Mouse (Mus musculus) neural tube, embryonic 13.5 days (tissue): ENCODE data around the gene Tex261. TPM values are rescaled to one million over a fixed set of nuclear protein-coding genes. Genes with fewer than 3 reads are reported as not detected.

Source experiments
- ATAC-seq: fragments of 200-750 bp; cut with Nextera tagmentation; 2 replicates; pipeline ENCODE4 v1.8.0; 2017; ENCODE audit warnings: low read depth, mild to moderate bottlenecking, moderate TSS enrichment, moderate library complexity
- H3K27ac ChIP-seq: fragments of 300-500 bp; sonication (generic); replicated peaks from 2 replicates; pipeline ENCODE4 v1.5.1; 2015; ENCODE audit warnings: moderate library complexity, mild to moderate bottlenecking, inconsistent platforms
- H3K27me3 ChIP-seq: fragments of 300-500 bp; sonication (generic); 2 replicates; pipeline ENCODE4 v1.6.1; 2015; ENCODE audit warnings: mild to moderate bottlenecking, inconsistent platforms
- H3K36me3 ChIP-seq: fragments of 300-500 bp; sonication (generic); 2 replicates; pipeline ENCODE4 v1.6.1; 2015; ENCODE audit warnings: mild to moderate bottlenecking, inconsistent platforms
- H3K4me1 ChIP-seq: fragments of 300-500 bp; sonication (generic); replicated peaks from 2 replicates; pipeline ENCODE4 v1.6.1; 2015; ENCODE audit warnings: inconsistent platforms
- H3K4me2 ChIP-seq: fragments of 300-500 bp; sonication (generic); 2 replicates; pipeline ENCODE4 v1.6.1; 2015; ENCODE audit warnings: inconsistent platforms, mild to moderate bottlenecking, moderate library complexity
- H3K4me3 ChIP-seq: fragments of 300-500 bp; sonication (generic); 2 replicates; pipeline ENCODE4 v1.5.1; 2015; ENCODE audit warnings: mild to moderate bottlenecking, inconsistent platforms
- H3K9ac ChIP-seq: fragments of 300-500 bp; sonication (generic); 2 replicates; pipeline ENCODE4 v1.6.1; 2015; ENCODE audit warnings: moderate library complexity, mild to moderate bottlenecking, inconsistent platforms
- H3K9me3 ChIP-seq: fragments of 300-500 bp; sonication (generic); 2 replicates; pipeline ENCODE4 v1.6.1; 2016; ENCODE audit warnings: inconsistent platforms
- WGBS: fragments of 180-500 bp; shearing (Covaris S2); methylation state at CpG from one replicate; pipeline ENCODE4 v1.1.7; 2015; 5-methylcytosine and 5-hydroxymethylcytosine counted together
- polyA plus RNA-seq: library from polyadenylated mRNA; unstranded; fragments of >200 nt; fragmentation: Nextera tagmentation; extraction: Ambion mirVana; gene quantifications from 2 replicates; pipeline ENCODE4 v1.2.1, GENCODE M21; 2015

Tex261 gene
- polyA plus RNA-seq, 1 experiment from 2014 or later = 66.7 TPM

DNA sequence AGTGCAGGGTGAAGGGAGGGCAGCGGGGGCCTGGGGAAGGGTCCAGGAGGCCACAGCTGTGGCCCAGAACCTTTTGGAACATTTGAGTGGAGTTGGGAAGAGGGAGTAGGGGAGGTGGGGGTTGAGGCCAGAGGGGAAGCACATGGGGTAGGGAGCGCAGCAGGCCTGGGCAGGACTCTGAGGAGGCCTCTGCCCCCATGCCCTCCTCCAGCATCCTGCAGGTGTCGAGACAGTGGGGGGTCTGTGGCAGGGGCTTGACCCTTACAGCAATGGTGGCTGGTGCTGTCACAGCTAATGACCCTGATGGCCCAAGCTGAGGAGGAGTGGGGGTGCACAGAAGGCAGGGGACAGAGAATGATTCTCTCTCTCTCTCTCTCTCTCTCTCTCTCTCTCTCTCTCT is 26.3 kb downstream of the Tex261 start:
- no peak for ATAC-seq
- no peak overlapping the region for H3K9ac ChIP-seq
- no peaks in the 10 kb centered on the region for H3K9me3 ChIP-seq
- no peaks in the 10 kb centered on the region for H3K36me3 ChIP-seq
- peaks cover 35% of the 10 kb centered on the region for H3K27me3 ChIP-seq
- no peak overlapping the region for H3K27ac ChIP-seq
- no peak overlapping the region for H3K4me3 ChIP-seq
- WGBS = 58% methylated on average over 3 of the region's 3 CpGs
- H3K4me2 ChIP-seq = no peak overlapping the region
- no peaks in the 10 kb centered on the region for H3K4me1 ChIP-seq

DNA sequence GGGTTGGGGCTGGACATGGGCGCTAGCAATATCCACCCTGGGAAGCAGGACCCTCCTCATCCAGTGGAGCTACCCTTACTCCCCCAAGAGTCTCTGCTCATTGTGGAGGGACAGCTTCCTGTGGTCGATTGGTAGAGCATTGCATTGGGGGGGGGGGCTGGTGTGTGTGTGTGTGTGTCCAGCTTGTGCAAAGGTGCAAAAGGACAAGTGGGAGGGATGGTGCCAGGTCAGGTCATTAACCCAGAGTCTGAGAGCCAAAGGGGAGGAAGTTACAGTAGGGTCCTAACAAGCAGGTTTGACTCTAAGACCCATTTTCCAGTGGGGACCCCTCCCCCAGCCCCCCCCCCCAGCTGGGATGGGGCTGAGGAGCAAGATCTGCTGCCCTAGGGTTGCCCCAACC is 30.1 kb downstream of the Tex261 start:
- no peak overlapping the region for H3K27ac ChIP-seq
- WGBS = 48% methylated on average over 2 of the region's 2 CpGs
- 0 out of 2 replicates have a peak, but pooled peaks cover 5% of the 10 kb centered on the region for H3K9me3 ChIP-seq
- H3K27me3 ChIP-seq = peaks cover 12% of the 10 kb centered on the region; the same call in 1 of the 2 replicates
- H3K9ac ChIP-seq = no peak overlapping the region
- no peak for ATAC-seq
- H3K4me3 ChIP-seq = no peak overlapping the region
- no peaks in the 10 kb centered on the region for H3K36me3 ChIP-seq
- H3K4me1 ChIP-seq = no peaks in the 10 kb centered on the region
- no peak overlapping the region for H3K4me2 ChIP-seq

GRCm38 (mm10) chr6:83744557-83744956 is 31.1 kb downstream of the Tex261 start:
- no peak for ATAC-seq
- H3K36me3 ChIP-seq = no peaks in the 10 kb centered on the region
- H3K27ac ChIP-seq = no peak overlapping the region
- 0 out of 2 replicates have a peak, but pooled peaks cover 5% of the 10 kb centered on the region for H3K9me3 ChIP-seq
- peaks cover 11% of the 10 kb centered on the region; the same call in 1 of the 2 replicates for H3K27me3 ChIP-seq
- WGBS = 69% methylated on average over 5 of the region's 5 CpGs
- H3K4me1 ChIP-seq = no peaks in the 10 kb centered on the region
- H3K9ac ChIP-seq = no peak overlapping the region
- H3K4me3 ChIP-seq = no peak overlapping the region
- H3K4me2 ChIP-seq = no peak overlapping the region

GRCm38 (mm10) chr6:83744126-83744525 is 31.5 kb downstream of the Tex261 start:
- Histone ChIP-seq H3K27ac (no peak overlapping the region), H3K27me3 (peaks cover 11% of the 10 kb centered on the region; the same call in 1 of the 2 replicates), H3K36me3 (no peaks in the 10 kb centered on the region)

GRCm38 (mm10) chr6:83743212-83743611 is 32.4 kb downstream of the Tex261 start:
- H3K9me3 ChIP-seq = 0 out of 2 replicates have a peak, but pooled peaks cover 5% of the 10 kb centered on the region
- H3K4me2 ChIP-seq = no peak overlapping the region
- H3K4me1 ChIP-seq = no peaks in the 10 kb centered on the region
- H3K27ac ChIP-seq = no peak overlapping the region
- H3K27me3 ChIP-seq = peaks cover 11% of the 10 kb centered on the region; the same call in 1 of the 2 replicates
- no peak overlapping the region for H3K9ac ChIP-seq
- 65% methylated on average over 5 of the region's 5 CpGs for WGBS
- no peak overlapping the region for H3K4me3 ChIP-seq
- H3K36me3 ChIP-seq = no peaks in the 10 kb centered on the region
- ATAC-seq = no peak

More at GRCm38 (mm10) chr6:83744126-83744525, 31.5 kb downstream of the Tex261 start:
- WGBS = 72% methylated on average over 5 of the region's 5 CpGs
- Histone ChIP-seq H3K9ac (no peak overlapping the region), H3K4me2 (no peak overlapping the region), H3K4me1 (no peaks in the 10 kb centered on the region), H3K9me3 (0 out of 2 replicates have a peak, but pooled peaks cover 5% of the 10 kb centered on the region), H3K4me3 (no peak overlapping the region)
- ATAC-seq = no peak

GRCm38 (mm10) chr6:83742761-83743160 is 32.9 kb downstream of the Tex261 start, which contains the start of gene Atp6v1b1:
Gene Atp6v1b1 (plus strand): TSS chr6:83742990.
- ATAC-seq = no peak
- H3K4me2 ChIP-seq = no peak within 1 kb of the TSS
- no peak within 1 kb of the TSS for H3K4me3 ChIP-seq
- no peak within 1 kb of the TSS for H3K27ac ChIP-seq
- 63% methylated on average over 5 of the region's 5 CpGs for WGBS
- H3K27me3 ChIP-seq = peaks cover 11% of the 10 kb centered on the region; the same call in 1 of the 2 replicates
- H3K36me3 ChIP-seq = no peaks in the 10 kb centered on the region
- H3K9me3 ChIP-seq = 0 out of 2 replicates have a peak, but pooled peaks cover 5% of the 10 kb centered on the region
- no peaks in the 10 kb centered on the region for H3K4me1 ChIP-seq
- H3K9ac ChIP-seq = no peak within 1 kb of the TSS

DNA sequence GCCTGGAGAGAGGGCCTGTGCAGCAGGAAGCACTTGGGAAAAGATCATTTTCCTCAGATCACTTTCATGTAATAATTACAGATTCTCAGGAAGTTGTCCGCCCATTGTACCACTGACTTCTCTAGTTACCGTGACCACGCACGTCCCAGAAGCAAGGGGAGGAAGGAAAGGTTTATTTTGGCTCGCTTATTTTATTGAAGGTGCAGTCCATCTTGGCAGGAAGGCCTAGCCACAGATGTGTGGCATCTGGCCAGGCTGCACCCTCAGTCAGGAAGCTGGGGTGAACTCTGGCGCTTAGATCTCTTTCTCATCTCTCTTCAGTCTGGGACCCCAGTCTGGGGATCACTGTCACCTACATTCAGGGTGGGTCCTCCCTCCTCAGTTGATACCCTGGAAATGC is 37.0 kb downstream of the Tex261 start:
- Histone ChIP-seq H3K9me3 (peaks cover 14% of the 10 kb centered on the region; the same call in 1 of the 2 replicates), H3K36me3 (no peaks in the 10 kb centered on the region), H3K4me3 (no peak overlapping the region), H3K27ac (no peak overlapping the region), H3K27me3 (peaks cover 18% of the 10 kb centered on the region), H3K4me1 (no peaks in the 10 kb centered on the region), H3K9ac (no peak overlapping the region), H3K4me2 (no peak overlapping the region)
- whole genome bisulfite sequencing = 77% methylated on average over 6 of the region's 6 CpGs
- ATAC-seq = no peak

DNA sequence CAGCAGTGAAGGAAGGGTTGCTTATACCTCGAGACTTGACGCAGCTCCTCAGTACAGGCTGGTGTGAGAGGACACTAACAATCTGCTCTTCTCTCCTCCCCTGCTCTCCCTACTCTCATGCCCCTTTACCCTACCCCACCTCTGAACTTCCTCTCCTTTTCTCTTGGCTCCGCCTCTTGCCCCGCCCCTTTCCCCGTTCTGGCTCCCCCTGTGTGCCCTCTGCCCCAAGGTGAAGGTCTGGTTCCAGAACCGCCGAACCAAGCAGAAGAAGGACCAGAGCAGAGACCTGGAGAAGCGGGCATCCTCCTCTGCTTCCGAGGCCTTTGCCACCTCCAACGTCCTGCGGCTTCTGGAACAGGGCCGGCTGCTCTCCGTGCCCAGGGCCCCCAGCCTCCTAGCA is 38.3 kb downstream of the Tex261 start:
- ATAC-seq = no peak
- H3K36me3 ChIP-seq = no peaks in the 10 kb centered on the region
- H3K4me1 ChIP-seq = no peaks in the 10 kb centered on the region
- no peak overlapping the region for H3K27ac ChIP-seq
- WGBS = 33% methylated on average over 13 of the region's 13 CpGs
- no peak overlapping the region for H3K4me3 ChIP-seq
- H3K9me3 ChIP-seq = peaks cover 14% of the 10 kb centered on the region; the same call in 1 of the 2 replicates
- peaks cover 21% of the 10 kb centered on the region for H3K27me3 ChIP-seq
- H3K9ac ChIP-seq = no peak overlapping the region
- H3K4me2 ChIP-seq = no peak overlapping the region

- H3K4me3 ChIP-seq = no peak overlapping the region
- H3K27ac ChIP-seq = no peak overlapping the region
- no peak for ATAC-seq
- WGBS = 32% methylated on average over 5 of the region's 5 CpGs
- no peaks in the 10 kb centered on the region for H3K36me3 ChIP-seq
- H3K9ac ChIP-seq = no peak overlapping the region
- H3K9me3 ChIP-seq = peaks cover 10% of the 10 kb centered on the region; the same call in 1 of the 2 replicates
- peaks cover 38% of the 10 kb centered on the region for H3K27me3 ChIP-seq
- H3K4me1 ChIP-seq = no peaks in the 10 kb centered on the region
- no peak overlapping the region for H3K4me2 ChIP-seq
Measured at GRCm38 (mm10) chr6:83731128-83731527, 44.5 kb downstream of the Tex261 start.

- ATAC-seq = no peak
- no peak overlapping the region for H3K4me2 ChIP-seq
- peaks cover 9% of the 10 kb centered on the region; the same call in 1 of the 2 replicates for H3K9me3 ChIP-seq
- no peak overlapping the region for H3K9ac ChIP-seq
- no peak overlapping the region for H3K27ac ChIP-seq
- no peaks in the 10 kb centered on the region for H3K4me1 ChIP-seq
- no peaks in the 10 kb centered on the region for H3K36me3 ChIP-seq
- H3K27me3 ChIP-seq = peaks cover 47% of the 10 kb centered on the region
- no peak overlapping the region for H3K4me3 ChIP-seq
- WGBS = 74% methylated on average over 14 of the region's 14 CpGs
Measured at GRCm38 (mm10) chr6:83729350-83729970, 46.2 kb downstream of the Tex261 start.

DNA sequence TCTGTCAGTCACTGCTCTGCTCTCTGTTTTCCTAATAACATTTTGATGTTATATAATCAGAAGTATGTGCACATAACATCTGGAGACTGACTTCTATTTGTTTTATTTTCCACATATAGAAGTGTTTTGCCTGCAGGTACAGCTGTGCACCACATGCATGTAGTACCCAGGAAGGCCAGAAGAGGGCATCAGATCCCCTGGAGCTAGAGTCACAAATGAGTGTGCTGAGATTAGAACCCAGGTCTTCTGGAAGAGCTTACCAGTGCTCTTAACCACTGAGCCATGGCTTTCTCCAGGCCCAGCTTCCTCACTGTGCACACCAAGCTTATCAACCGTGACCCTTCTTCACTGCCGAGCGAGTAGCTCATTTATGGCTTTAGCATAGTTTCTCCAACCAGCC is 47.1 kb downstream of the Tex261 start:
- Histone ChIP-seq H3K27me3 (peaks cover 55% of the 10 kb centered on the region), H3K9ac (no peak overlapping the region), H3K4me2 (no peak overlapping the region), H3K36me3 (no peaks in the 10 kb centered on the region), H3K4me1 (no peaks in the 10 kb centered on the region), H3K9me3 (no peaks in the 10 kb centered on the region), H3K4me3 (no peak overlapping the region), H3K27ac (no peak overlapping the region)
- 92% methylated on average over 3 of the region's 3 CpGs for WGBS
- ATAC-seq = no peak

GRCm38 (mm10) chr6:83727178-83727577 is 48.4 kb downstream of the Tex261 start:
- no peak for ATAC-seq
- no peaks in the 10 kb centered on the region for H3K9me3 ChIP-seq
- no peak overlapping the region for H3K27ac ChIP-seq
- H3K9ac ChIP-seq = no peak overlapping the region
- peaks cover 58% of the 10 kb centered on the region for H3K27me3 ChIP-seq
- no peak overlapping the region for H3K4me3 ChIP-seq
- no peaks in the 10 kb centered on the region for H3K36me3 ChIP-seq
- no peak overlapping the region for H3K4me2 ChIP-seq
- H3K4me1 ChIP-seq = no peaks in the 10 kb centered on the region
- 38% methylated on average over 4 of the region's 4 CpGs for WGBS

GRCm38 (mm10) chr6:83722526-83722925 is 53.1 kb downstream of the Tex261 start:
- Histone ChIP-seq H3K4me3 (no peak overlapping the region), H3K36me3 (no peaks in the 10 kb centered on the region), H3K27ac (no peak overlapping the region), H3K9ac (no peak overlapping the region), H3K27me3 (peaks cover 86% of the 10 kb centered on the region), H3K4me1 (no peaks in the 10 kb centered on the region), H3K9me3 (no peaks in the 10 kb centered on the region), H3K4me2 (no peak overlapping the region)
- ATAC-seq = no peak
- WGBS = 18% methylated on average over 6 of the region's 6 CpGs
